Mouse (Mus musculus) small intestine, adult 2 months (tissue): ENCODE results near the gene Ms4a13.

Source experiments
- CTCF ChIP-seq: fragments of 200-500 bp; IDR thresholded peaks from 2 replicates; pipeline ENCODE4 v1.5.1; 2012; ENCODE audit warnings: low read depth, mild to moderate bottlenecking, control low read depth, inconsistent platforms, low read length, moderate library complexity, mixed read lengths; ENCODE audit not compliant: insufficient replicate concordance, insufficient read length; ENCODE audit errors: extremely low read depth
- POLR2A ChIP-seq: fragments of 200-500 bp; IDR thresholded peaks from 2 replicates; pipeline ENCODE4 v1.6.1; 2012; ENCODE audit warnings: low read depth, mild to moderate bottlenecking, control low read depth, inconsistent platforms, low read length, moderate library complexity

- TF ChIP-seq CTCF, result no peak
- TF ChIP-seq POLR2A, result no peak
Observed at GRCm38 (mm10) chr19:11134852-11135251, 61.7 kb downstream of the Ms4a13 start.
